Mouse (Mus musculus): ENCODE measurements around the gene Kifc1. TPM values are rescaled to one million over a fixed set of nuclear protein-coding genes. Genes with fewer than 3 reads are reported as not detected.

The Kifc1 gene
- total and polyA plus RNA-seq, 3 experiments = 16.0 to 41.2 (median 23.0) TPM

GRCm38 (mm10) chr17:33842966-33843795 is 47.3 kb downstream of the Kifc1 start, which contains the start of gene Cd320:
Gene Cd320, plus strand, starts transcription at chr17:33843091.
- Histone ChIP-seq H3K9me3 (replicated peaks; ENCODE audit: low read length) (no peaks in the 10 kb centered on the region), H3K27ac (ENCODE audit: insufficient read depth, low read depth) (no peak within 1 kb of the TSS), H3K36me3 (replicated peaks in 1 of 2; ENCODE audit: control insufficient read depth in 1 of 2, insufficient read depth in 1 of 2, low read length in 1 of 2) (peaks cover 13 to 44% of the 10 kb centered on the region in 2 experiments), H3K4me3 (replicated peaks in 1 of 3; ENCODE audit: low read depth in 2 of 3, low read length in 2 of 3, poor library complexity in 1 of 3) (peak within 1 kb of the TSS; percentile 75 to 83 (median 81)), H3K27me3 (replicated peaks) (no peaks in the 10 kb centered on the region), H3K4me1 (ENCODE audit: control insufficient read depth in 1 of 2, insufficient read depth in 2 of 2) (peaks cover 0 to 19% of the 10 kb centered on the region in 2 experiments; a peak in 2 of 4 replicates), H3K79me2 (replicated peaks; ENCODE audit: control insufficient read depth, extremely low read depth, insufficient read depth, poor library complexity, severe bottlenecking) (no peaks in the 10 kb centered on the region), H3K4me2 (ENCODE audit: insufficient read depth, low read depth, poor library complexity, severe bottlenecking) (peak within 1 kb of the TSS; percentile 80), H3K9ac (ENCODE audit: insufficient read depth, low read depth) (peak within 1 kb of the TSS; percentile 69)
- in situ Hi-C loops (cut with MboI; ENCODE audit: low pct_ligation_motif_present, low pct_unique_long_range_greater_than_20kb, low sequenced_read_pairs) (no loop called here), dilution Hi-C loops (cut with MboI; ENCODE audit: extremely low pct_ligation_motif_present, extremely low pct_unique_long_range_greater_than_20kb, low sequenced_read_pairs) (no loop called here)
- DNase-seq (ENCODE audit: extremely low read depth) = peak; percentile 90
- TF ChIP-seq MEF2A (IDR thresholded peaks at IDR 0.05; ENCODE audit: borderline replicate concordance, low read depth, low read length) (peak; percentile 22; the same call in 1 of the 2 replicates), CHD2 (IDR thresholded peaks at IDR 0.05; ENCODE audit: low read length) (no peak), ZMIZ1 (IDR thresholded peaks at IDR 0.05; ENCODE audit: low read depth, low read length) (no peak), UBTF (IDR thresholded peaks at IDR 0.05; ENCODE audit: low read depth, low read length) (no peak), RAD21 (IDR thresholded peaks at IDR 0.05; ENCODE audit: low read depth, low read length) (no peak), TCF12 (IDR thresholded peaks at IDR 0.05; ENCODE audit: low read depth, low read length) (peak; percentile 42; the same call in 1 of the 2 replicates), E2F4 (IDR thresholded peaks at IDR 0.05; ENCODE audit: insufficient replicate concordance, low read depth, low read length) (no peak), PAX5 (IDR thresholded peaks at IDR 0.05; ENCODE audit: low read length) (no peak), EP300 (IDR thresholded peaks at IDR 0.05; ENCODE audit: low read length) (no peak), ETS1 (conservative IDR thresholded peaks at IDR 0.05; ENCODE audit: low read depth, low read length) (no peak), POLR2A (IDR thresholded peaks at IDR 0.05; ENCODE audit: low read depth, low read length) (peak; percentile 81), JUN (IDR thresholded peaks at IDR 0.05; ENCODE audit: insufficient read depth, low read depth, low read length) (no peak), POLR2AphosphoS2 (IDR thresholded peaks at IDR 0.05; ENCODE audit: low read depth, low read length) (peak; percentile 80; the same call in 1 of the 2 replicates), NELFE (IDR thresholded peaks at IDR 0.05; ENCODE audit: low read depth, low read length) (peak; percentile 73), MAZ (IDR thresholded peaks at IDR 0.05; ENCODE audit: low read depth, low read length) (no peak), USF1 (IDR thresholded peaks at IDR 0.05; ENCODE audit: low read depth, low read length) (no peak), MAFK (IDR thresholded peaks at IDR 0.05; ENCODE audit: insufficient replicate concordance, low read length) (no peak), GABPA (IDR thresholded peaks at IDR 0.05; ENCODE audit: insufficient replicate concordance, low read depth, low read length) (no peak), MAX (IDR thresholded peaks at IDR 0.05; ENCODE audit: low read length) (peak; percentile 76), ZNF384 (IDR thresholded peaks at IDR 0.05; ENCODE audit: low read depth, low read length) (no peak), ELF1 (IDR thresholded peaks at IDR 0.05; ENCODE audit: low read depth, low read length) (no peak), KAT2A (IDR thresholded peaks at IDR 0.05; ENCODE audit: insufficient replicate concordance, low read length) (no peak), TBP (conservative IDR thresholded peaks at IDR 0.05; ENCODE audit: low read depth, low read length) (no peak), ZKSCAN1 (IDR thresholded peaks at IDR 0.05; ENCODE audit: borderline replicate concordance, low read depth, low read length) (no peak), MYC (IDR thresholded peaks at IDR 0.05; ENCODE audit: low read depth, low read length) (peak; percentile 39; the same call in 1 of the 2 replicates), BHLHE40 (IDR thresholded peaks at IDR 0.05; ENCODE audit: low read depth, low read length) (peak; percentile 26; the same call in 1 of the 2 replicates), RCOR1 (conservative IDR thresholded peaks at IDR 0.05; ENCODE audit: low read depth, low read length) (no peak), USF2 (conservative IDR thresholded peaks at IDR 0.05; ENCODE audit: low read depth, low read length) (no peak), HCFC1 (IDR thresholded peaks at IDR 0.05; ENCODE audit: low read depth, low read length) (no peak; the same call in 1 of the 2 replicates), ZC3H11A (IDR thresholded peaks at IDR 0.05; ENCODE audit: low read depth, low read length) (no peak), SIN3A (IDR thresholded peaks at IDR 0.05; ENCODE audit: low read length) (peak; percentile 82), SMC3 (IDR thresholded peaks at IDR 0.05; ENCODE audit: low read depth, low read length) (no peak), JUND (conservative IDR thresholded peaks at IDR 0.05; ENCODE audit: low read depth, low read length) (no peak), IRF4 (IDR thresholded peaks at IDR 0.05; ENCODE audit: low read depth, low read length) (no peak), NRF1 (IDR thresholded peaks at IDR 0.05; ENCODE audit: low read depth, low read length) (peak; percentile 91), MXI1 (IDR thresholded peaks at IDR 0.05; ENCODE audit: low read depth, low read length) (peak; percentile 100), CTCF (conservative IDR thresholded peaks at IDR 0.05 in 1 of 2, IDR thresholded peaks at IDR 0.05 in 1 of 2; ENCODE audit: low read depth in 2 of 2, low read length in 2 of 2) (no peak), CHD1 (IDR thresholded peaks at IDR 0.05; ENCODE audit: low read depth, low read length) (no peak)
